Mouse (Mus musculus): Measurements from ENCODE around the gene Sptbn2. TPM values are rescaled to one million over a fixed set of nuclear protein-coding genes. Genes with fewer than 3 reads are reported as not detected.

Sptbn2 gene
- total RNA-seq (2012; rRNA removed) (0.20 and 0.31 TPM in 2 replicates), polyA plus RNA-seq (2012; ENCODE audit: insufficient read depth in 1 of 2, insufficient read length in 2 of 2, low read depth in 1 of 2, low replicate concordance in 2 of 2, missing spikeins in 1 of 2) (under 1 TPM in 1 of 2 experiments, not detected in 1; 0.79 TPM)

DNA sequence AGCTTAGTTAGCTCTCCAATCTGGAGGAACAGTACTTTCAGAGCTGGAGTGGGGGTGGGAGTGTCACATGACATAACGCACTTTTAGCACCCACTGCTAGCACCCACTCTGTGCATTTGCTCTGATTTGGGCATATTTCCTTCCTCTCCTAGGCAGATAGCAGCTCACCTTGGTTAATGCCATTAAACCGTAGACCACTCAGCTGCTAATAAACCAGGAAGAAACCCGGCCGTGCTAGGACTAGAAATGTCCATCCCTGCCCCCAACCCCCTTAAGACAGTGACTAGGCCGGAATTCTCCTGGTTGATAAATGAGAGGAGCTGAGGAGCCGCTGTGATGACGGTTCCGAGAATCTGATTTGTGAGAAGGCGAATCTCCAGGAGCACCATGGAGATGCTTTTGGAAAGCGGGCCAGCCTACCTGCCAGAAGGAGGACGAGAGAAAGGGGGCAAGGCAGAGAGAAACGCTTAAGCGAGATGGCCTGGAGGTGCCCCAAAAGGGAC lies at the start of gene Sptbn2:
Sptbn2 (plus strand) TSS at position 70 of the 503 bp plus-strand sequence.
- Histone ChIP-seq H3K27me3 (ENCODE audit: control insufficient read depth in 1 of 2, insufficient read depth in 2 of 2, low read length in 2 of 2) (no peaks in the 10 kb centered on the region), H3K9me3 (replicated peaks; ENCODE audit: insufficient read depth, low read length) (no peaks in the 10 kb centered on the region), H3K9ac (ENCODE audit: control insufficient read depth, low read depth, low read length, poor library complexity, severe bottlenecking) (no peak within 1 kb of the TSS), H3K36me3 (ENCODE audit: control insufficient read depth in 1 of 2, insufficient read depth in 2 of 2, low read length in 2 of 2) (no peaks in the 10 kb centered on the region), H3K4me1 (ENCODE audit: control insufficient read depth in 1 of 2, insufficient read depth in 2 of 2, low read length in 2 of 2) (no peaks in the 10 kb centered on the region), H3K27ac (ENCODE audit: control insufficient read depth, low read depth, low read length) (no peak within 1 kb of the TSS), H3K4me3 (ENCODE audit: control insufficient read depth in 1 of 2, insufficient read depth in 1 of 2, low read depth in 2 of 2, low read length in 2 of 2) (no peak within 1 kb of the TSS), H3K79me2 (ENCODE audit: control insufficient read depth, insufficient read depth, low read length, poor library complexity) (no peaks in the 10 kb centered on the region)
- DNase-seq (ENCODE audit: low read depth, low spot score), result no peak
- TF ChIP-seq POLR2A (IDR thresholded peaks at IDR 0.05; ENCODE audit: control insufficient read depth in 1 of 2, insufficient read depth in 1 of 2, low read depth in 1 of 2, low read length in 2 of 2, poor library complexity in 1 of 2) (no peak), KAT2A (conservative IDR thresholded peaks at IDR 0.05; ENCODE audit: low read depth, low read length) (no peak), SIN3A (IDR thresholded peaks at IDR 0.05; ENCODE audit: low read length) (no peak), USF2 (IDR thresholded peaks at IDR 0.05; ENCODE audit: borderline replicate concordance in 1 of 2, insufficient read depth in 1 of 2, low read depth in 1 of 2, low read length in 2 of 2) (no peak), E2F4 (IDR thresholded peaks at IDR 0.05; ENCODE audit: borderline replicate concordance, low read depth, low read length) (no peak), MYB (IDR thresholded peaks at IDR 0.05; ENCODE audit: low read depth, low read length) (no peak), SMC3 (IDR thresholded peaks at IDR 0.05; ENCODE audit: low read depth, low read length) (no peak), TAL1 (IDR thresholded peaks at IDR 0.05; ENCODE audit: low read length) (no peak), UBTF (IDR thresholded peaks at IDR 0.05; ENCODE audit: borderline replicate concordance, insufficient read depth, low read depth, low read length) (no peak), MEF2A (IDR thresholded peaks at IDR 0.05; ENCODE audit: extremely low read depth, insufficient replicate concordance, low read depth, low read length, poor library complexity, severe bottlenecking) (no peak), HCFC1 (IDR thresholded peaks at IDR 0.05; ENCODE audit: low read depth, low read length) (no peak), MAZ (IDR thresholded peaks at IDR 0.05; ENCODE audit: low read depth, low read length) (no peak), EP300 (IDR thresholded peaks at IDR 0.05; ENCODE audit: low read depth in 1 of 2, low read length in 2 of 2) (no peak), RAD21 (IDR thresholded peaks at IDR 0.05; ENCODE audit: low read depth, low read length) (no peak)

GRCm38 (mm10) chr19:4666815-4667214 lies 44.2 kb upstream of the Sptbn2 start:
- TF ChIP-seq GABPA (IDR thresholded peaks at IDR 0.05; ENCODE audit: low read depth, low read length) (no peak), MAFK (IDR thresholded peaks at IDR 0.05; ENCODE audit: borderline replicate concordance, low read depth, low read length) (no peak), UBTF (IDR thresholded peaks at IDR 0.05; ENCODE audit: borderline replicate concordance, insufficient read depth, low read depth, low read length) (no peak), TBP (IDR thresholded peaks at IDR 0.05; ENCODE audit: low read depth, low read length) (no peak), POLR2A (IDR thresholded peaks at IDR 0.05; ENCODE audit: control insufficient read depth in 1 of 2, insufficient read depth in 1 of 2, low read depth in 1 of 2, low read length in 2 of 2, poor library complexity in 1 of 2) (no peak), RAD21 (IDR thresholded peaks at IDR 0.05; ENCODE audit: low read depth, low read length) (peak; percentile 24), SIN3A (IDR thresholded peaks at IDR 0.05; ENCODE audit: low read length) (no peak), GATA1 (IDR thresholded peaks at IDR 0.05; ENCODE audit: low read depth, low read length) (no peak), ELF1 (IDR thresholded peaks at IDR 0.05; ENCODE audit: low read depth, low read length) (no peak), TAL1 (IDR thresholded peaks at IDR 0.05; ENCODE audit: low read length) (no peak), MYB (IDR thresholded peaks at IDR 0.05; ENCODE audit: low read depth, low read length) (no peak), EP300 (IDR thresholded peaks at IDR 0.05; ENCODE audit: low read depth in 1 of 2, low read length in 2 of 2) (no peak), SMC3 (IDR thresholded peaks at IDR 0.05; ENCODE audit: low read depth, low read length) (peak; percentile 40; the same call in 1 of the 2 replicates), POLR2AphosphoS2 (IDR thresholded peaks at IDR 0.05; ENCODE audit: low read length) (no peak), MAX (IDR thresholded peaks at IDR 0.05; ENCODE audit: low read length) (no peak), CTCF (IDR thresholded peaks at IDR 0.05 in 2 of 3, conservative IDR thresholded peaks at IDR 0.05 in 1 of 3; ENCODE audit: control insufficient read depth in 1 of 3, insufficient read depth in 1 of 3, low read depth in 2 of 3, low read length in 3 of 3, poor library complexity in 1 of 3, severe bottlenecking in 1 of 3) (peak in 2 of 3 experiments; percentile 33 to 36; a peak in 4 of 6 replicates), E2F4 (IDR thresholded peaks at IDR 0.05; ENCODE audit: borderline replicate concordance, low read depth, low read length) (no peak), POLR2AphosphoS5 (IDR thresholded peaks at IDR 0.05; ENCODE audit: borderline replicate concordance, low read depth, low read length) (no peak), HCFC1 (IDR thresholded peaks at IDR 0.05; ENCODE audit: low read depth, low read length) (no peak)
- Histone ChIP-seq H3K4me3 (ENCODE audit: control insufficient read depth in 1 of 2, insufficient read depth in 1 of 2, low read depth in 2 of 2, low read length in 2 of 2) (no peak overlapping the region), H3K4me1 (ENCODE audit: control insufficient read depth in 1 of 2, insufficient read depth in 2 of 2, low read length in 2 of 2) (no peaks in the 10 kb centered on the region), H3K36me3 (ENCODE audit: control insufficient read depth in 1 of 2, insufficient read depth in 2 of 2, low read length in 2 of 2) (no peaks in the 10 kb centered on the region), H3K27me3 (ENCODE audit: control insufficient read depth in 1 of 2, insufficient read depth in 2 of 2, low read length in 2 of 2) (peaks cover 10% of the 10 kb centered on the region in 2 experiments), H3K9ac (ENCODE audit: control insufficient read depth, low read depth, low read length, poor library complexity, severe bottlenecking) (no peak overlapping the region), H3K27ac (ENCODE audit: control insufficient read depth, low read depth, low read length) (no peak overlapping the region), H3K79me2 (ENCODE audit: control insufficient read depth, insufficient read depth, low read length, poor library complexity) (no peaks in the 10 kb centered on the region), H3K9me3 (replicated peaks; ENCODE audit: insufficient read depth, low read length) (no peaks in the 10 kb centered on the region)
- no peak for DNase-seq (ENCODE audit: low read depth, low spot score)
